Mouse (Mus musculus): ENCODE data around the gene Eepd1.

The Eepd1 gene

GRCm38 (mm10) chr9:25563806-25564205 lies 82.5 kb downstream of the Eepd1 start:
- in situ Hi-C loops (cut with MboI; ENCODE audit: low pct_unique_long_range_greater_than_20kb in 1 of 2, low sequenced_read_pairs in 2 of 2, unreplicated experiment in 1 of 2) = no loop called here

- in situ Hi-C loops (cut with MboI; ENCODE audit: low pct_unique_long_range_greater_than_20kb in 1 of 2, low sequenced_read_pairs in 2 of 2, unreplicated experiment in 1 of 2) = no loop called here
Observed at GRCm38 (mm10) chr9:25567071-25567470, 85.7 kb downstream of the Eepd1 start.

- in situ Hi-C loops (cut with MboI; ENCODE audit: low pct_unique_long_range_greater_than_20kb in 1 of 2, low sequenced_read_pairs in 2 of 2, unreplicated experiment in 1 of 2) = no loop called here
Observed at GRCm38 (mm10) chr9:25568783-25569182, 87.4 kb downstream of the Eepd1 start.

DNA sequence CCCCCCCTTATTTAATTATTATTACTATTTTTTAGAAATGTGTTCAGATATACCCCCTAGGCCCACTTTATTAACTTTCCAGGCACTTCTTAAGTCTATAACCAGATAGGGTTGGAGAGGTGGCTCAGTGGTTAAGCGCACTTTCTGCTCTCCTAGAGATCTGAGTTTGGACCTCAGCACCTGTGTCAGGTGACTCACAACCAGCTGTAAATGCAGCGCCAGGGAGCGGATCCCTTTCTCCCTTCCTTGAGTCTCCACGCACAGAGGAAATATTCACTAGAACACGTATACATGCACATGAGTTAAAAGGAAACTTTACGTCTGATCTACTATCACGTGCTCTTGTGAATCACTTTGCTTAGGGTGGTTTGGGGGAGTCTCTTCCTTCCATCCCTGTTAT lies 88.7 kb downstream of the Eepd1 start:
- in situ Hi-C loops (cut with MboI; ENCODE audit: low pct_unique_long_range_greater_than_20kb in 1 of 2, low sequenced_read_pairs in 2 of 2, unreplicated experiment in 1 of 2) = no loop called here

DNA sequence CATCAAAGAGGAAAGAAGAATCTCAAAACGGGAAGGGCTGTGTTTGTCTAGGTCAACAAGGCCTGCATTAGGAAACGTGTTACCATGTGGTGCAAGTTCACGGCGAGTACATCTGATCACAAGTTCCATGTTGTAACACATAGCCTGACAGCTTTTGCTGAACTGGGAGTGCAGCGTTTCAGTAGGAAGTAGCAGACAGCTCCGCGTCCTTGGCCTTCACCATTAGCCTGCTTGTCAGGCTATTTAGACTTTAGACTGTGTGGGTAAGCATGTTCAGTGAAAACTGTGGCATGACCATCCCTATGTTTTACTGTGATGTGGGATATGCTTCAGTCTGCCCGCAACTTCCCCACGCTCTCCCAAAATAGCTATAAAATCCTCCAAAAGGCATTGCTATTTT lies 89.1 kb downstream of the Eepd1 start:
- in situ Hi-C loops (cut with MboI; ENCODE audit: low pct_unique_long_range_greater_than_20kb in 1 of 2, low sequenced_read_pairs in 2 of 2, unreplicated experiment in 1 of 2) = no loop called here

DNA sequence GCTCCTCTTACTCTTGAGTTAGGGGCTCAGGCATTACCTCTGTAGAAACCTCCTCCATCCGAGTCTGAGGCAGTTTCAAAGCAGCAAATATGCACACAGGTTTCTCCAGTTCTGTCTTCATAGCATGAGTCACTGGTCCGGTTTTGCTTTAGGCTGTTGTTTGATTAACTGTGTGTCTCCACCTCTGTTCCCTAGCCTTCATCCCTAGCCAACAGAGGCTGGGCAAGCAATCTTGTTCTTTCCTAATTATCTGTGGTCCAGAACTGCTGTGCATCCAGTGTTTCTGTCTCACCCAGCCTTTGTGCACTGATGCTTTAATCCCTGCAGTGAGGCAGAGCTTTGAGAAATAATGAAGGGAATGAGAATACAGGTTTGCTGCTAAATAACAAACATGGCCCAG lies 90.0 kb downstream of the Eepd1 start:
- in situ Hi-C loops (cut with MboI; ENCODE audit: low pct_unique_long_range_greater_than_20kb in 1 of 2, low sequenced_read_pairs in 2 of 2, unreplicated experiment in 1 of 2) = no loop called here

GRCm38 (mm10) chr9:25573753-25574152 lies 92.4 kb downstream of the Eepd1 start:
- in situ Hi-C loops (cut with MboI; ENCODE audit: low pct_unique_long_range_greater_than_20kb in 1 of 2, low sequenced_read_pairs in 2 of 2, unreplicated experiment in 1 of 2) = no loop called here

- in situ Hi-C loops (cut with MboI; ENCODE audit: low pct_unique_long_range_greater_than_20kb in 1 of 2, low sequenced_read_pairs in 2 of 2, unreplicated experiment in 1 of 2) = no loop called here
Observed at GRCm38 (mm10) chr9:25574186-25574585, 92.8 kb downstream of the Eepd1 start.

DNA sequence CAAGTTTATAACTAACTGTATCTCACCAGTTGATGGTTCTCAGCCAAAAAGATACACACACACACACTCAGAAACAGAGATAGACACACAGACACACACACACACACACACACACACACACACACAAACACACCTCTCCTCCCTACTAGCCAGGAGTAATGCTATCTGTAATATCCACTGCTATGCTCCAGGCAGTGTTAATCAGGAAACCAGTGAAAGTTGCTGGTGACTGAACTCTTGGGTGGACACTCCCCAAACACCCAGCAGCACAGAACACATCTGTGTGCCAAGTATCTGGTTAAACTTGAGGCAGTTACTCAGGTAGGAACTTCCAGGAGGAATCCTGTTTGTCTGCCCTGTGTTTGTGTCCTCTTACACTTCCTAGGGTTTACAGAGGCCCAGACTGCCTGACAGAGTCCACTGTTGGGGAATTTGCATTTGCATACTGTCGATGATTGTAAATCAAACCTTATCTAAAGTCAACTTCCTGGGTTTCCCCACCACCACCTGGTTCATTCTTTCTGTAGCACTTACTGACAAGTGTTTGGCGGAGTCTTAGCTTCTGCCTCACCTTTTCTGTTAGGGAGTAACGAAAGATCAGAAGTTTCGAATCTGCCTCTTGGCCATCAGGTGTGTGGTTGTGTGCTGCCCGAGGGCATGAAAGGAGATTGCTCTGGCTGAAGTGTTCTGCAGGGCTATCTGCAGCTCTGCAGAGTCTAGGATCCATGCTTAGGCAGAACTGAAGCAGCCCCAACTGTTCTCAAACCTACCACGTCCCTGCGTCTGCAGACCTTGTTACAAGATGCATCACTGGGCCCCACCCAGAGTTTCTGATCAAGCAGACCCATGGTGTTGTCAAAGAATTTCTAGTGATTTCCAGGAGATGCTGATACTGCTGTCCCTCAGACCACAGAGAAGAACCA lies 97.6 kb downstream of the Eepd1 start:
- in situ Hi-C loops (cut with MboI; ENCODE audit: low pct_unique_long_range_greater_than_20kb in 1 of 2, low sequenced_read_pairs in 2 of 2, unreplicated experiment in 1 of 2) = loop anchor here (25.0 kb wide), 2 partner anchors 242 to 417 kb away; partner anchors contain the start of gene Herpud2 (in 2 of the 2)

DNA sequence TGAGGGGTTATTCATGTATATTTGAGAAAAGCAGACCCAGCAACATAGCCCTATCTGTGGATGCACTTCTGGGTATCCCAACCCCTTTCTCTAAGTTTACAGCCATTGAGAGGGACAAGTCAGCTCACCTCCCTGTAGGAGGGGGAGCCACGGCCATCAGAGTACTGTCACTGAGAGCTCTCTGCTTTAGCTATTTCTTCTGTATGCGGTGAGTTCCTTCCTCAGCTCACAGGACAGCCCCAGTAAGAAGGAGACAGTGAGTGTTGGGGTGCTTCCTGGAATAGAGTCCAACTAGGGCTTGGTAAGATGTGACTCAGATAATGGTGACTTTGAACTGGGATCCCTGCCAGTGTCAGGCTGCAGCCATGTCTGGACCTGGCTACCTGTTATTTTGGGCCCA lies 102.3 kb downstream of the Eepd1 start:
- in situ Hi-C loops (cut with MboI; ENCODE audit: low pct_unique_long_range_greater_than_20kb in 1 of 2, low sequenced_read_pairs in 2 of 2, unreplicated experiment in 1 of 2) = loop anchor here (25.0 kb wide), 2 partner anchors 246 to 421 kb away; partner anchors contain the start of gene Herpud2 (in 2 of the 2)

DNA sequence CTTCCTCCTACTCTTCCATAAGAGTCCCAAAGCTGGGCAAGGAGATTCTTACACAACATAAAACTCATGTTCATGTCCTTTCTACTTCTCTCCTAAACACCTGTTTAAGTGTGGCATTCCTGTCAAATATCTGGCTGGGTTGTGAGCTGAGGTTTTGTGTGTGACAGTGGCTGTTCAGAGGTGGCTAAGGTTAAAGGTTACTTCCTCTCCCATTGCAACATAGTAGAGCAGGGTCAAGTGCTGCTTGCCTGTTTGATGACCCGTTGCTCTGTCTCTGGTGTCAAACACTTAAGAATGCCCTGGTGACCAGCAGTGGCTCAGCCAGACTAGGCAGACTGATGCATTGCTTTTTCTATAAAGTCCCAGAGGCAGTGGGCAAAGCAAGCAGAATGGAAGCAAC lies 104.3 kb downstream of the Eepd1 start:
- in situ Hi-C loops (cut with MboI; ENCODE audit: low pct_unique_long_range_greater_than_20kb in 1 of 2, low sequenced_read_pairs in 2 of 2, unreplicated experiment in 1 of 2) = loop anchor here (25.0 kb wide), 2 partner anchors 248 to 423 kb away; partner anchors contain the start of gene Herpud2 (in 2 of the 2)

DNA sequence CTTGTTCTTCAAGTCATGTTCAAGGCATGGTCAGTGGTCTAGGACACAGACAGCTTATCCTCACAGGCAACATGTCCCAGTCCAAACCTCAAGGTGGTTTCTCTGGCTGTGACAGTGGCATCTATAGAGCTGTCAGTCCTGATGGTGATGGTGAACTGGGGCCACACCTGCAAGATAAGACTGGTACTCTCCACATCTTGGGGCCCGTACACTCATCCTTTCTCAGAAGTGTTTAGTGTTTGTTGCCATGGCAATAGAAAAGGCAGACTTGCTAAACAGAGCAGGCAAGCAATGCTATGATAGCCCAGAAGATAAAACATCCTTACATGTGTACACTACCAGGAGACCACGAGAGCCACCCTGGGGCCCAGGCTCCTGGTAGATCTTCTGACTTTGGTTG lies 107.2 kb downstream of the Eepd1 start:
- in situ Hi-C loops (cut with MboI; ENCODE audit: low pct_unique_long_range_greater_than_20kb in 1 of 2, low sequenced_read_pairs in 2 of 2, unreplicated experiment in 1 of 2) = loop anchor here (25.0 kb wide), 2 partner anchors 251 to 426 kb away; partner anchors contain the start of gene Herpud2 (in 2 of the 2)

GRCm38 (mm10) chr9:25590740-25591139 lies 109.4 kb downstream of the Eepd1 start:
- in situ Hi-C loops (cut with MboI; ENCODE audit: low pct_unique_long_range_greater_than_20kb in 1 of 2, low sequenced_read_pairs in 2 of 2, unreplicated experiment in 1 of 2) = loop anchor here (25.0 kb wide), 2 partner anchors 253 to 428 kb away; partner anchors contain the start of gene Herpud2 (in 2 of the 2)

DNA sequence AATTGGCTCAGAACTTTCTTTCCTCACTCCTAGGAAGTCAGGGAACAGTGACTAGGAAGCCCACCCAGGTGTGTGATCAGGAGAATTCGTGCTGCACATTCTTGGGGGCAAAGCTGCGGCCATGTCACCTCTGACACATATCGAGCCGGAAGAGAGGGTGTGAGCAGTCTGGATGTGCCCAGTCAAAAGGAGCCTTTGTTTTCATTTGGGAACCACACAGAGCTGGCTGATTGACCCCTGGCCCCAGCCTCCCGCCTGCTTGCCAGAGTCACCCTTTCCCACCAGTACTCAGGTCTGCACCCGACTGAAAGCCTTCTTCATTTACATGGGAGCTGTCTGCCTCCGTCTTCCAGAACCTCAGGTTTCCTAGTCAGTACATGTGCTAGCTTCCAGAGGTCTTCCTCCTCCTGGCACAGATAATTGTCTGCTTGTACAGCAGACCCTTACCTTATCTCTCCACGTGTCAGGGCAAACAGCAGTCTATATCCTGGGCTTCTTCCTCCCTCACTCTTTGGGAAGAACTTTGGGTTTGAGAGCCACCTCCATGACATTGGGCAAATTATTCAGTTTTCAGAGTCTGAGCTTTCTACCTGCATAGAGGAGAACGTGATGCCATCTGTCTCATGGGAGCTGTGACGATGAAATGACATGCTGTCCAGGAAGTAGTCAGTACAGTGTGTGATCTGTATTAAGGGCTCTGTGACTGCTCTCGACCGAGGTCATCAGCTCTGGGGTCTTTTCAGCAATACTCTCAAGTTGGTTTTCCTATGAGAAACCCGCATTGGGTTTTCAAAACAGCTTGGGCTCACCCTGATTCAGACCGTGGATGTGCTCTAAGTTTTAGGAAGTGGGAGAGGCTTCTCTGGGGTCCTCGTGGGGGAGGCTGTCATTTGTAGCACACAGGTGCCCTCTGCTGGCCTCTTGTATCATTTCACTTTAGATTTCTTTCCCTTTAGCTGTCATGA lies 110.3 kb downstream of the Eepd1 start:
- in situ Hi-C loops (cut with MboI; ENCODE audit: low pct_unique_long_range_greater_than_20kb in 1 of 2, low sequenced_read_pairs in 2 of 2, unreplicated experiment in 1 of 2) = loop anchor here (25.0 kb wide), 2 partner anchors 254 to 429 kb away; partner anchors contain the start of gene Herpud2 (in 2 of the 2)

DNA sequence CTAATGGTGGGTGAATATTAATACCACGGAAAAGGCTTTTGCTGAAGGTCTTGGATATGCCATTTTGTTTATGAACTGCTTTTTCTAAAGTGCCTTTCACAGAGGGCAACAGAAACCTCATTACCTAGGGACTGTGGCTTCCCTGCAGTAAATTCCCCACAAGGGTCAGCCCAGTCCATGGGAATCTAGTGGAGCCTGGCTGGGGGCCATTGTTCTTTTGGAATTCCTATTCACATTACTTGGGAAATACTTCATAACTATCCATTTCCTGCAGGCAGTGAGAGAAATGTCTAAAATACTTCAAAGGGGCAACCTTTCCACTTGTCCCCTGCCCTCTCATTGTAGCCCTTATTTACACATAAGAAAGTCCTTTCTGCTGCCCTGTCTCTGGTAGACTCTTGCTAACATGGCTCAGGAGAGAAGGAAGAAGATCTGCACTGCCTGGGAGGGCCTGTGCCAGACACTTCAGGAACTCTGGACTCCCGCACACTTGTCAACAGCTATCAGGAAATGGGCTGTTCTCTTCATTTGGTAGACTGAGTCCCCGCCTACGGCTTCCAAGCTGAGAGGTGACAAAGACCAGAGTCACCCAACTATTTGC lies 111.1 kb downstream of the Eepd1 start:
- in situ Hi-C loops (cut with MboI; ENCODE audit: low pct_unique_long_range_greater_than_20kb in 1 of 2, low sequenced_read_pairs in 2 of 2, unreplicated experiment in 1 of 2) = loop anchor here (25.0 kb wide), 2 partner anchors 255 to 430 kb away; partner anchors contain the start of gene Herpud2 (in 2 of the 2)

GRCm38 (mm10) chr9:25624744-25625143 lies 143.4 kb downstream of the Eepd1 start:
- in situ Hi-C loops (cut with MboI; ENCODE audit: low pct_unique_long_range_greater_than_20kb in 1 of 2, low sequenced_read_pairs in 2 of 2, unreplicated experiment in 1 of 2) = no loop called here

GRCm38 (mm10) chr9:25629531-25630099 lies 148.3 kb downstream of the Eepd1 start:
- in situ Hi-C loops (cut with MboI; ENCODE audit: low pct_unique_long_range_greater_than_20kb in 1 of 2, low sequenced_read_pairs in 2 of 2, unreplicated experiment in 1 of 2) = no loop called here
